Mouse (Mus musculus) retina, postnatal 1 day (tissue): Measurements from ENCODE around the gene Frmd4b.

Source experiments
- DNase-seq: peaks from one replicate; pipeline ENCODE4 v3.0.0-alpha.2; 2012

The Frmd4b gene

DNA sequence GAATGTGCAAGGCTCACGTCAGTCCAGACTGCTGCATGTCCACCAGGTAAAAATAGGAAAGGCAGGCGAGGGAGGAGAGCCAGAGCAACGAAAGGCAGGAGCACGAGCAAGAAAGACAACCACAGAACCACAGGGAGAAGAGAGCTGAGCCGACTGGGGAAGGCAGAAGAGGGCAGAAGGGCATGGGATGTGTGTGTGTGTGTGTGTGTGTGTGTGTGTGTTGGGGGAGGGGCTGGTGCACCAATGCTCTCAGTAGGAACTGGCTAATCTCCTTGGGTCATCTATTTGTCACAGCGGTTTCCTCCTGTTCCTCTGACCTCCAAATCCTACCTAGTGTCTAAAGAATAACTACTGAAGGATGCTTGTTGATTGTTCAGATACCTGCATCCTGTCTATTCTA, 308.2 kb downstream of the Frmd4b start:
- DNase-seq = no peak

DNA sequence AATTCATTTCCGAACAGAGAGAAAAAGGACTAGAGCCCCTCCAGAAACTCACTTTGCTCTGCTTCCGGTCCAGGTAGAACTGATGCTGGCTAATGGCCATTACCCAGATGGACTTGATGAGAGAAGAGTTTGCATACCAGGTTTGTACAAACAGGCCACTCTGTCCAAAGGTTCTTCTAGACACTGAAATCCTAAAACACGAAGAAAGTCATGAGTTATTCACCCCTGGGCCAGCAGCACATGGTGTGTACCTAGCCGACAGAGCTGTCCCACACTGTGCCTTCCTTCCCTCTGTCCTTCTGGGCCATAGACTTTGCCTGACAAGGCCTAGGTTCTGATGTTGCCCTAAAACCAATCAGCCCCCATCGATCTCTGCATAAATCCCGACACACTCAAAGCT, 308.8 kb downstream of the Frmd4b start:
- no peak for DNase-seq

DNA sequence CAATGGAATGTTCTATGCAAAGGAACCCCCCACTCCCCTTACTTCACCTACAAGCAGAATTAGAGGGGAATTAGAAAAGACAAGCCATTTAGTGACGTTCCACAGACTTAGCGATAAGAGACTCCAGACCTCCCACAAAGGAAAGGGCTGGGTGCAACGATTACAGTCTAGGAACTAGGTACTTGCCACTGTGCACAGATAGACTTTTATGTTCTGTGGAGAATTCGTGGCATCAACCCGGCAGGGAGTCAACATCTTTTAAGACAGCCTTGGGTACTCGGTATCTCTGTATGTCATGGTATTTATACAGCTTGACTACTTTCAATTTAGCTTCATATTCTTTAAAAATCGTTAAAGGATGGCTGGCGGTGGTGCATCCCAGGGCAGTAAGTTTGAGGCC, 310.1 kb downstream of the Frmd4b start:
- no peak for DNase-seq

DNA sequence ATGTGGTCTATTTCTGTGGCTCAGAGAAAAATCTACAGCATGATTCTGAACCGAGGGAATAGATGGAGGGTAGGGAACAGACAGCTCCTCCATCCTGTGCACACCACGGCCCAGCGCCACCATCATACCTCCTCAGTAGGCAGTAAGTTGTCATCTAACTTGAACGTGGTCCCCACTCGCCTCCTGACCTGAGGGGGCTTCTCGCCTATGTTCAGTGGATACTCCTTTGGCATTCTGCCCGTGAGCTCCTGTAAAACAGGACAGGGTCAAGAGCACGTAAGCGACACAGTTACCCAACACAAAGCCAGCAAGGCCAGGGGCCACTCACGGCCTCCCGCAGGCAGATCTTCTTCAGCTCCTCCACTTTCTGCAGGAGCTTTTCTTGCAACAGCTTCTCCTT, 311.0 kb downstream of the Frmd4b start:
- no peak for DNase-seq

DNA sequence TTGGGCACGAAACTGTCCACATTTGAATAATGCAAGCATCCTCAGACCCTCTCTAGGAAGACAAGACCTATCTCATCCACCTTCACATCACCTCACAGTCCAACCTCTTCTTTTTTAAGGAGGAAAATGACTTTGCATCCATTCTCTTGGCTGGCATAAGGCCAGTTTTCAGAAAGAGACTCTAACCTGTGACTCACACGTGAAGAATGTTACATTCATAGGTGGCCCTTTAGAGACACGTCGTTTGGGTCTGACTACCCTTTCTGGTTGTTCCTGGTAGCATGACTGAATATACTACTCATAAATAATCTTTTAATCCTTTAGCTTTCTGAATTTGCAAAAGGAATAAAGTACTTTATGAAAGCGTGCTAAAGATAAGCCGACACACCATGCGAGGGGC, 311.9 kb downstream of the Frmd4b start:
- no peak for DNase-seq

DNA sequence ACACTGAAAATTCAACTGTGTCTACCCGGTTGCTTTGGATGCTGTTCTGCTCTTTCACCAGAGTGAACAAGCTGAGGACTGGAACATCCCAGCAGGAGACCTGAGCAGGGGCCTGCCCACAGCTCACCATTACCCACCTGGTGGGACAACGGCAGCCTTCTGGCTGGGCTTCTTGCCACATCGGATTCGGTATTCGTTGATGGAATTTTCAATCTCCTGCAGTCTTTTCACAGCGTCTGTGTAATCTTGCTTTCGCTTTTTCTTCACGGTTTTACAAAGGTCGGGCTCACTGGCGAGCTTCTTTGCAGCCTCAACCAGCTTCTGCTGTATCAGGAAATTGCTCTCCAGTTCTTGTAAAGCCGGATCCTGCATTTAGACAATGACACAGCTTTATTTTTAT, 312.3 kb downstream of the Frmd4b start:
- no peak for DNase-seq

DNA sequence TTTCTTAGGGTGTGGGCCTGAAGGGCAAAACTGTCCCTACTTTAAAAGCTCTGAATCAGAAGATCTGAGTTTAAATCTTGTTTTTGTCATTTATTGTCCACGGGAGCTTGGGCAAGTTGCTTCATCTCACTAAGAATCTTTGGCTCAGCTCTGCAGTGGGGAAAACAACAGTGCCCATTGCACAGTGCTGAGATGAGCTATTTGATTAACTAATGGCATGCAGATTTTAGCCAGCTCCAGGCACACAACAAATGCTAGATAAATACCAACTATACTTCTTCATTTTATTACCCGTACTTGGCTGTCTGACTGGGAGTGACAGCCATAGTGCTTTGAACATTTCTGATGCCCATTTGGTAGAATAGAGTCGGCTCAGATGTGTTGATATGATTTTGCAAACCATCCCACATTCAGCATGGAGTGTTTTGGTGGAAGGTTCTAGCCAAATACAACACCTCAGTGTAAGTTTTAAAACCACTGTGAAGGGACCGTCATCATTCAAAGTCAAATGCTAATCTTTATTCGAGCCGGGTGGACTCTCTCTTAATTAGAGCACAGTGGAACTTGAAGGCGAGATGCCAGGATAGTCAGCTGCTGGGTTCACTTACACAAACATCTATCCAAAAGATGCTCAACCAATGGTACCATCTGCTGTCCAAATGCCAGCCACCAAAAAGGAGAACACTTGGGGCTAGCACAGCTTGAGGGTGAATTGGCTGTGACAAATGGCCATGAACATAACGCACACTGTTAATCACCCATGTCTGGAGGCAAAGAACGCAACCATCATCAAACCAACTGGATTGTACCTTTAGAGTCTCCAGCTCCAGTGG, 313.8 kb downstream of the Frmd4b start:
- DNase-seq = peak; percentile 22

DNA sequence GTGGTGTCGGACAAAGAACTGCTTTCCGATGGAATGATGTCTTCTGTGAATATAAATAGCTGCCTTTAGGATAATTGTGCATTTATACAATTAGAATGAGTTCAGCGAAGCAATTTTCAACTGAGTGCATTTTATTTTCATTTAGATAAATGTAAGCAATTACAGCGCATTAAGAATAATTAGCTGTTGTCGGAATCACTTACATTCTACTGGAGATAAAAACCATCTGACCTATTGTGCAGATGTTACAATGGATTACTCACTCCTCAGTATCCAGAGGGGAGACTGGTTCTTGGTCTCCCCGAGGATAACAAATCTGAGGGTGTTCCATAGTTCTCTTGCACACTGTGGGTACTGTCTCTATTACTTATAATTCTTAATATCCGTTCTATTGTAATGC, 315.0 kb downstream of the Frmd4b start:
- peak; percentile 36 for DNase-seq

DNA sequence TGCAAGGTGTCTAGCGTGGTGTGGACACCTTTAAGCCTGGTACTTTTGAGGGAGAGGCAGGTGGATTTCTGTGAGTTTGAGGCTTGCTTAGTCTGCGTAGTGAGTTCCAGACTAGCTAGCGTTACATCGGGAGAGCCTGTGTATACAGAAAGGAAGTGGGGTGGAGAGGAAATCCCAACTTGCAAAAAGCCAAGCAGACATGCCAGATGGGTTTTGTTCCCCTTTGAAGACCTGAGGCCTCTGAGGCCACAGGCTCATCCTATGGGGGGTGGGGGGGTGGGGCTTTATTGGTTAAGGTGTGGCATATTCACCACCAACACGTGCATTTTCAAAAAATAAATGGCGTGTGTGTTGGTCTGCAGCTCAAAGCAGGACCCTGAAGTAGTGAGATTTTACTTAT, 316.7 kb downstream of the Frmd4b start:
- DNase-seq = no peak

DNA sequence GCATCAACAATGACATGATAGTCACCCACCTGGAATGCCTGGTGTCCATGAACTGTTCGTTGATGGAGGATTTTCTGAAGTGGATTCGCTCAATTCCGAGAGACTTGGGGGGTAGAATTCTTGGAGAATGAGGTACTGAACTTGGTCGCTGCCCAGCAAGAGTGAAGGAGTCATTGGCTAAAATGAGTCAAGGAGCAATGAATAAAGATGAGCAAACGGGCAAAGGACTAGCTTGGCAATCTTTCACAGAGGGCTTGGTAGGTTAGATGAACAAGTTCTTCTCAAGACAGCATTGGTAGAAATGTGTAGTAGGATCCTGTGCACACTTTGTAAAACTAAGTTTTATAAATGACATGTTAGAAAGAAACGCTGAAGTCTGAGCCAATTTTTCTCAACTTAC, 317.2 kb downstream of the Frmd4b start:
- no peak for DNase-seq

DNA sequence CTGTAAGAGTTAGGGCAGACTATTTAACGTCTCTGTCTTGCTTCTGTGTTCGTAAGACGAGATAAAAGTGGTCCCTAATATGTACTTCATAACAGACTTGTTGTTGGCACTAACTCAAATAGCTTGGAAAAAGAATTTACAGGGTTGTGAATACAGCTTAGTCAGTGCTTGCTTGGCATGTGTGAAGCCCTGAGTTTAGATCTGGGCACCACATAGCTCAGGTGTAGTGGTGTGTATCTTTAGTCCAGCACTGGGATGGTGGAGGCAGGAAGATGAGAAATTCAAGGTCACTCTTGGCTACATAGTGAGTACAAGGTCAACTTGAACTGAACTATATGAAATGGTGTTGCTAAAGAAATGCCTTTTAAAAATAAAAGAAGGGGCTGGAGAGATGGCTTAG, 320.2 kb downstream of the Frmd4b start:
- DNase-seq = no peak

DNA sequence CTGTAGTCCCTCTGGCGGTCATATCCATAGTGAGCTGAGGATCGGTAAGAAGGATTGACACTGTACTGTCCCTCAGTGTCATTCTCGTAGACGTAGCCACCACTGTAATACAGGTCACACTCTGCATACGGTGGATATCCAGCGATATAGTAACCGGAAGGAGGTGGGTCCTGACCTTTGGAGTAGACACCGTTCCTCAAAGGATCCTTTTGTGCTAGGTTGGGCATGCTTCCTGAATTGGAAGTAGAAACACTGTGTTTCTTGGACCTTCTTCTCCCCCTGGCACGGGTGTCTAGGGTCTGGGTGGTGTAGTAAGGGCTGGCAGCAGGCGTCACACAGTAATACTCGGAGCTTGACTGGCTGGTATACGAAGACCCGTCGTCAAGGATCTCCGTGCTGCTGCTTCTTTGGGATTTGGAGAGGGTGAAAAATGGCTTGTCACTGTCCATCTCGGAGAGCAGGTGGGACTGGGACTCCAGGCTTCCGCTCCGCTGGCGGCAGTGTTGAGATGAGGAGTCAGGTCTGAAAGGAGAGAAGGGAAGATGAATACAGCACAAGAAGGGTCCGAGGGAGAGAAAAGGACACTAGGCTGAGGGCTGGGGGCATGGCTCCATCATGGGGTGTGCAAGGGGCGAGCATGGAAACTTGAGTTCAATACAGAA, 321.3 kb downstream of the Frmd4b start:
- DNase-seq = no peak

DNA sequence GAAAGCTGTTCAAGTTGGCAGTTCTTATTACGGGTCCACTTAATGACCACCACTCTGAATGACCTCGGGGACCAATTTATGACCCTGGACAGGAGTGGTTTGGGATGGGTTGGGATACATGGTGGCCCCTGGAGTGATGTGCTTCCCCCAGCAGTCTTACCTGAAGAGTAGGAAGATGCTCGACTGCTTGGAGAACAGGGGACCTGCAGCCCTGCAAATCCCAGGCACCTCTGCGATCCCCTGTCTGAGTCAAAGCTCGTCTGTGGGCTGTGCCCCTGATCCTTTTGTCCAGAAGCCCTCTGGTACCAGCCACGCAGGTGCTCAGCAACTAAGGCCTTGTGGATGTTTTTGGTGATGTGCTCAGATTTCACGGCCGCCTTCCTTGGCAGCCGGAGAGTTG, 321.9 kb downstream of the Frmd4b start:
- no peak for DNase-seq

DNA sequence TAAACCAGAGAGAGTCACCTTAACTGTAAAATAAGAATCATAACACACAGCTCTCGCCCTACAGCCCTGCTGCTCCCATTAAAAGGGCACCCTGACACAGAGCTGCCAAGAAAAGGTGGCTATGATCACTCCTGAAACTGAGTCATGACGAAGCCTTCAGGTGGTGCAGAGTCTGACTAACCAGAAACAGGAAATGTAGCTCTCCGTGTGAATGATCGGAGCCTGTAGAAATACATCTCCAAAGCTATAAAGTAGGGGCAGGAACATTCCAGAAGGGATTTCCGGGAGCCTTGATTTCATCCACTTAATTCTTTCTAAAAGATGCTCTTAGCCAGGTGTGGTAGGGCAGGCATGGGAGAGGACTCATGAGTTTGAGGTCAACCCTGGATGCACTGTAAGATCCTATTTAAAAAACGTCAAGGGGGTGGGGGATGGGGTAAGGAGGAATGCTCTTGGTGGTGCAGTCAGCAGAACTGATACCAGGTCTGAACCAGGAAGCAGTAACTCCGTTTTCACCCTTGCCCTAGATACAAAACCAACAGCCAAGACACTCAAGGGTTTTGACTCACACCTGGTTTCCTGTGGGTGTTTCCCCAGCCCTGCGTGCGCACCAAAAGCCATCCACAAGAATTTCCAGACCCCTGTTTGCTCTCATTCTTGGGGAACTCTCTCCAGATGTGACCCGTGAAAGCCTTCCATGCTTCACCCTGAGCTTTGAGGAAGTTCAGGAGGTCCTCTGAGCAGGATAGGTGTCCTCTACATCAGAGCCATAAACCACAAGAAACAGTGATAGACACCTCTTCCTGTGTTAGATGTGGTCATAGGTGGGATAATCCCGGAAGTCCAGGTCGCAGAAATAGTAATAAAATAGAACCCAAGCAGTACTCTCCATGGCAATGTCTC, 323.4 kb downstream of the Frmd4b start:
- DNase-seq = no peak

DNA sequence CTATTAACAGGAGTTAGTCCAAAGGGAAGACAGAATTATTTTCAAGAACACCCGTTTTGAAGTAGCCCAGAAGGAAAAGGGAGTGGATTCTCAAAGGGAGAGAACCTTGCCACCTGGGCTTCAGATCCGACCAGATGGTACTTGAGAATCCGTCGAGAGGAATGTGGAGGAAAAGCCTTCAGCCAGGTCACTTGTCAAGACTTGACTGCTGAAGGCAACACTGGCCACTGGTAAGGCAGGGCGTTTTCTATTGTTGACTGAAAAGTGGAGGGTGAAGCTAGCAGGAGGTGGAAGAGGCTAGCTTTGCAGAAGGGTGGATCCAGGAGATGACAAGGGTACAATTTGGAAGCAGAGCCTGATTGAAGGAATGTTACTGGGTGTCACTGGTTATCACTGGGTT, 324.4 kb downstream of the Frmd4b start:
- DNase-seq = no peak

DNA sequence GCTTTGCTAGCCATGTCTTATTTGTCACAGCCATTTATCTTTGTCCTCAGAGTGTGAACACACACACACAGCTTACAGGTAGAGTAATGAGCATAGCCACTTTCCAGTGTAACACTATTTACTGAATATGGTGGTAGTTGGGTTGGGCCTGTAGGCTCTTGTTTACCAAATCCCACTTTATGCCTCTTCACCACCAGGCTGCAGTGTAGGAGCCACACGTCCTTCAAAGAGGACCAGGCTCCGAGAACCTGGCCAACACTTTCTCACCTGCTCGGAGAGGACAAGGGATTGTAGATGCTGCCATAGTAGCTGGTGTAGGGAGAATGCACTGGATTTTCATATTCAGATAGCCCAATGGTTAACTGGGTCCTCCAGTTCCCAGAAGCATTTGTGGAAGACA, 325.2 kb downstream of the Frmd4b start:
- DNase-seq = no peak

DNA sequence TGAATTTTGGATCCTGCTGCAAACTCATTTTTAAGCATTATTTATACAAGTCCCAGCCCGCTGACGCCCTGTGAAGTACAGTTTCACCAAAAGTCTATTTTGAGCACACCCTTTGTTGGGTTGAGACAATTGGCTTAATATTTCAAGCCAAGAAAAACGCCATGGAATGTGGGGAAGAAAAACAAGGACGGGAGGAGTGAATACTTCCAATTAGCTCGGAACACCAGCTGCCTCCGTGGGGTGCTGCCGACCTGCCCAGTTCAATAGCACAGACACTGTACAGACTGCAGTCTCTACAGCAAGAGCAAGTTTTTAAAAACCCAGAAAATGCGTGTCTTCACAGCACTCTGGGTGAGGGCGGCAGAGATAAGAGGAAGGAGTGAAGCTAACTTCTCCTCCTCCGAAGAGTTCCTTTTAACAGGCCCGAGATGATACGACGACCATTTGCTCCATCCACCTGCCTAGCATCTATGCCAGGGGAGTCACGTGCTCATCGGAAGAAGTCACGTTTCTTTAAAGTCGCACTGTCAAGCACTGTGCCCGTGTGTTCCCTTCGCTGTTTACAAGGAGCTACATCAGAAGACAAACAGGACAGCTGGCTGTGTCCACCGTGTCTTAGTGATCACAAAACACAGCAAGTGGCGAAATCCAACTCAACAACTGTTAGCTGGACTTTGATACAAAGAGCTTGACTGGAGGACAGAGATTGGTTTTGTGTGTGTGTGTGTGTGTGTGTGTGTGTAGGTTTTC, 326.0 kb downstream of the Frmd4b start:
- no peak for DNase-seq

DNA sequence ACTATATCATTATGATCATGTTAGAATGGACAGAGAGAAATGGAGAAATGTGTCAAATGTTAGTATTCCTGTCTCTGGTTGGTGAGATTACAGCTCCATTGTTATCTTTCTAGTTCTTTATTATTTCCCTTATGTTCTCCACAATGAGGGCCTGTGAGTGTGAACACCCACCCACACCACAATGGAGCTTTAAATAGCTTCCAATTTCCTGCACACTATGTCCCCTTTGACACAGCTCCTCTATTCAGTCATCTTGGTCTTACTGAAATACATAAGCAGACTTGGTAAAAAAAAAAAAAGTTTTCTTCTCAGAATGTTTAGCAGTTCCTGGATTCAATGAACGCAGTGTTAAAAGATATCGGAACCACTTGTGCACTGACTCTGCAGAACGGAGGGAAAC, 326.7 kb downstream of the Frmd4b start:
- no peak for DNase-seq

DNA sequence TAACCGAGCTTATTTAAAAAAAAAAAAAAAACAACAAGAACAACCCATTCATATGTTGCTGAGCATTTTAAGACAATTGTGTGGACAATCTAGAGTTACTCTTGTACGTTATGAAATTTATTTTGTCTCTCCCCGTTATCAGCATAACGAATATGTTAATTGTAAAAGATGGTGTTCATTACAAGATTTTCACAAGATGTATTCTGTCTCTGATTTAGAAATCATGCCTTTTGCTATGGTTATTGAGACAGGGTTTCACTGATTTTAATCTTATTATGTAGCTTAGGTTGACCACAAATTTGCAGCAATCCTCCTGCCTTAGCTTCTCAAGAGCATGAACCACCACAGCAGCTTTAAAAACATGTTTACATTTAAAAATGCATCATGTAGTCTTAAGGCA, 327.5 kb downstream of the Frmd4b start:
- no peak for DNase-seq

DNA sequence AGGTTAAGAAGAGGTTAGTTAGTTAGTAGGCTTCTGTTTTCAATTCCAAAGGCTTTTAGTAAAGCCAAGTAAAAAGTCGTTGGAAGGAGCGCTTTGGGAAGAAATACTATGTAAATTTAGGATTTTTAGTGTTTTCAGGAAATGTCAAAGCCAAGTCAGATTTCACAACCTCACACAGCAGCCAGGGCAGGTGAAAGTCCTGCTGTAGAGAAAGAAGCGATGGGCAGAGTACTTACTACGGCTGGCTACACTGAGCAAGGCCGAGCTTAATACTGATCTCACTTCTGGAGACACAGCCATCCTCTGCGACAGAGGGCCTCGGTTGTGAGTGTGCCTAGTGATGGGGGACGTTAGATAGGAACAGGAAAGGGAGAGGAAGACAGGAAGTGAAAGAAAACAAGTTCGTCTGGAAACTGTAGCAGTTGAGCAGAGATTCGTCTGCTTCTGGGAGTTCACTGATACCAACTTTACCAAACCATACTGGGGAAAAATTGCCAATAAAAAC, 328.0 kb downstream of the Frmd4b start:
- DNase-seq = no peak

DNA sequence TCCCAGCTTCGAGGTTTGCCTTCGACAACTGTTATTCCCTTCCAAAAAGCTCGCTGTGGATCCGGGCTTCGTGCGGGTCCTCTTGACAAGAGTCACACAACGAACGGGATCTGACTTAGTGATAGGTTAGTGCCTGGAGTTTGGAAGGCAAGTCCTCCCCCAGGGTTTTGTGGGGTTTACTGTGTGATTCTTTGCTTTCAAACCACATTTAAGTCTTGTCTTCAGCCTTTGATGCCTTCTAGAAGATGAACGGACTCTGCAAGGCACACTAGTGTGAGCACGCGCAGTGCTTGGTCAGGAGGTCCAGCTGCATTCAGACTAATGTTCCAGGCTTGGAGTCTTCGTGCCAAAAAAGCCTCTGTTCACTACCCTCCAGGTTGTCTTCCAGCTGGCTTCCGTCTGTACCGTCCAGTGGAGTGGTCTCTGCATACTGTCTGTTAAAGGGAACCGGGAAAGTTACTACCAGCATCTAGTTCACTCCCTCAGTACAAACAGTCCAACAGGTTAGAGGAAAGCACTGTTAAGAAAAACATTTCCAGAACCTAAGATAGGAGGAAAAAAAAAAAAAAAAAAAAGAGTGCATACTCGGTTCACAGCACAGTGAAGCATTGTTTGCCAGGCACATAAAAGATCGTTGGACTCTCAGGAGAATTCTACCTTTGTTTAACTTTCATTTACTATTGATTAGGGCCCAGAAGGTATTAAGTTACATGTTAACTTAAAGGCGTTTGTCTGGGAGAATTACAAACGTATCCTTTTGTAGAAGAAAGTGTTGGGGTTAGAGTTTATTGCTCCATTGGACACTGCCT, 329.1 kb downstream of the Frmd4b start:
- DNase-seq = no peak

DNA sequence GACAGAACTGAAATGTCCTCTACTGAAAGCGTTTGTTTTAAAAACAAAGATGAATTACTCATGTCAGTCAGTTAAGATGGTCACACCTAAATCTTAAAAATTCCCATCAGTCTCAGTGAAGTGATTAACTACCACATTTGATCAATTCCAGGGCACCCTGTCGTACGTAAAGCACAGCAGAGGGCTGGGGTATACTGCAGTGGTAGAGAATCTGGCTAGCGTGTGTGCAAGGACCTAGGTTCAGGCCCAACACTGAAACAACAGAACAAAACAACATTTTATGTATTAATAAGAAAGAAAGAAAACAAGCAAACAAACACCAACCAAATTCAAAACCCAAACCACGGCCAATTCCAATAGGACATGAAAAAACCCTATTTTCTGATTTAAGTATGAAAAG, 331.0 kb downstream of the Frmd4b start:
- no peak for DNase-seq
